Mouse (Mus musculus): Measurements from ENCODE around the gene Fgd5. TPM values are rescaled to one million over a fixed set of nuclear protein-coding genes. Genes with fewer than 3 reads are reported as not detected.

Gene Fgd5
- total and polyA plus RNA-seq, 2 experiments from 2014 or later: 8.1 to 13.8 TPM

- Histone ChIP-seq H3K4me1 (ENCODE audit: insufficient read depth, low read length) (peaks cover 5% of the 10 kb centered on the region; the same call in 1 of the 2 replicates), H3K4me3 (ENCODE audit: low read depth, low read length) (no peak overlapping the region), H3K9ac (replicated peaks; ENCODE audit: low read length, poor library complexity, severe bottlenecking) (no peak overlapping the region), H3K36me3 (ENCODE audit: insufficient read depth, low read length) (no peaks in the 10 kb centered on the region), H3K27me3 (ENCODE audit: insufficient read depth, low read length) (no peaks in the 10 kb centered on the region), H3K27ac (ENCODE audit: low read depth, low read length) (no peak overlapping the region), H3K9me3 (ENCODE audit: low read length) (no peaks in the 10 kb centered on the region), H3K4me2 (ENCODE audit: low read depth, low read length, poor library complexity, severe bottlenecking) (no peak overlapping the region)
- ATAC-seq (ENCODE audit: low FRiP score): no peak
- no peak for DNase-seq (ENCODE audit: low spot score)
- 95% methylated on average over 9 of the region's 9 CpGs for WGBS
- TF ChIP-seq CTCF (IDR thresholded peaks at IDR 0.05): no peak
Measured at GRCm38 (mm10) chr6:92021061-92021460, 42.4 kb downstream of the Fgd5 start.

DNA sequence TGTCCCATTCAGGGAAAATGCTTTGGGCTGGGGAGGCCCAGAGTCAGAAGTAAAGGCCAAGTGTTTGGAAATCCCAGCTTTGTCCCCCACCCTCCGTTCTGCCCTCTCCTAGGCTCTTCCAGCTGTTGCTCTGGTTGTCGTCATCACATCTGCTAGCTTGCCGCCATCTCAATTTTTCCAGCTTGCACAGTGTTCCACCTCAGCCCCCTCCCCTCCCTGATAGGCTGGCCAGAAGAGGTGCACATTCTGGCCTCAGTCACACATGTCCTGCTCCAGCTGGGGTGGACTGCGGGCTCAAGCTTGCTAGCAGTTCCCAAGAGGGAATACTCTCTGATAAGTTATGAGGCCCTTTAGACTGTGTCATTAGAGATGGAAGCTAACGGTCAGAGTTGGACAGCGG is 42.8 kb downstream of the Fgd5 start:
- 85% methylated on average over 6 of the region's 6 CpGs for WGBS
- no peak for TF ChIP-seq CTCF (IDR thresholded peaks at IDR 0.05)
- H3K4me3 ChIP-seq (ENCODE audit: low read depth, low read length): no peak overlapping the region
- H3K4me2 ChIP-seq (ENCODE audit: low read depth, low read length, poor library complexity, severe bottlenecking): no peak overlapping the region
- H3K27me3 ChIP-seq (ENCODE audit: insufficient read depth, low read length): no peaks in the 10 kb centered on the region
- H3K27ac ChIP-seq (ENCODE audit: low read depth, low read length): no peak overlapping the region
- ATAC-seq (ENCODE audit: low FRiP score): no peak
- no peak overlapping the region for H3K9ac ChIP-seq (replicated peaks; ENCODE audit: low read length, poor library complexity, severe bottlenecking)
- H3K9me3 ChIP-seq (ENCODE audit: low read length): no peaks in the 10 kb centered on the region
- DNase-seq (ENCODE audit: low spot score): no peak
- H3K36me3 ChIP-seq (ENCODE audit: insufficient read depth, low read length): no peaks in the 10 kb centered on the region
- peaks cover 3% of the 10 kb centered on the region; the same call in 1 of the 2 replicates for H3K4me1 ChIP-seq (ENCODE audit: insufficient read depth, low read length)

- no peak for TF ChIP-seq CTCF (IDR thresholded peaks at IDR 0.05)
- no peak overlapping the region for H3K4me2 ChIP-seq (ENCODE audit: low read depth, low read length, poor library complexity, severe bottlenecking)
- no peak for ATAC-seq (ENCODE audit: low FRiP score)
- no peak overlapping the region for H3K9ac ChIP-seq (replicated peaks; ENCODE audit: low read length, poor library complexity, severe bottlenecking)
- no peak for DNase-seq (ENCODE audit: low spot score)
- H3K9me3 ChIP-seq (ENCODE audit: low read length): no peaks in the 10 kb centered on the region
- no peaks in the 10 kb centered on the region for H3K27me3 ChIP-seq (ENCODE audit: insufficient read depth, low read length)
- H3K27ac ChIP-seq (ENCODE audit: low read depth, low read length): no peak overlapping the region
- no peaks in the 10 kb centered on the region for H3K36me3 ChIP-seq (ENCODE audit: insufficient read depth, low read length)
- no peaks in the 10 kb centered on the region for H3K4me1 ChIP-seq (ENCODE audit: insufficient read depth, low read length)
- H3K4me3 ChIP-seq (ENCODE audit: low read depth, low read length): no peak overlapping the region
- WGBS: no CpG with 5 or more reads among the region's 1 CpGs
Measured at GRCm38 (mm10) chr6:92025252-92025651, 46.6 kb downstream of the Fgd5 start.

- H3K4me3 ChIP-seq (ENCODE audit: low read depth, low read length): no peak overlapping the region
- no peak for ATAC-seq (ENCODE audit: low FRiP score)
- TF ChIP-seq CTCF (IDR thresholded peaks at IDR 0.05): no peak
- no peak overlapping the region for H3K9ac ChIP-seq (replicated peaks; ENCODE audit: low read length, poor library complexity, severe bottlenecking)
- no peaks in the 10 kb centered on the region for H3K36me3 ChIP-seq (ENCODE audit: insufficient read depth, low read length)
- H3K27me3 ChIP-seq (ENCODE audit: insufficient read depth, low read length): no peaks in the 10 kb centered on the region
- H3K4me2 ChIP-seq (ENCODE audit: low read depth, low read length, poor library complexity, severe bottlenecking): no peak overlapping the region
- 82% methylated on average over 4 of the region's 4 CpGs for WGBS
- DNase-seq (ENCODE audit: low spot score): no peak
- H3K27ac ChIP-seq (ENCODE audit: low read depth, low read length): no peak overlapping the region
- no peaks in the 10 kb centered on the region for H3K4me1 ChIP-seq (ENCODE audit: insufficient read depth, low read length)
- no peaks in the 10 kb centered on the region for H3K9me3 ChIP-seq (ENCODE audit: low read length)
Measured at GRCm38 (mm10) chr6:92027379-92027778, 48.7 kb downstream of the Fgd5 start.

- Histone ChIP-seq H3K27ac (ENCODE audit: low read depth, low read length) (no peak overlapping the region), H3K9me3 (ENCODE audit: low read length) (no peaks in the 10 kb centered on the region), H3K27me3 (ENCODE audit: insufficient read depth, low read length) (no peaks in the 10 kb centered on the region), H3K4me1 (ENCODE audit: insufficient read depth, low read length) (no peaks in the 10 kb centered on the region), H3K9ac (replicated peaks; ENCODE audit: low read length, poor library complexity, severe bottlenecking) (no peak overlapping the region), H3K4me3 (ENCODE audit: low read depth, low read length) (no peak overlapping the region), H3K4me2 (ENCODE audit: low read depth, low read length, poor library complexity, severe bottlenecking) (no peak overlapping the region), H3K36me3 (ENCODE audit: insufficient read depth, low read length) (no peaks in the 10 kb centered on the region)
- DNase-seq (ENCODE audit: low spot score) (no peak), ATAC-seq (ENCODE audit: low FRiP score) (no peak)
- 82% methylated on average over 8 of the region's 8 CpGs for WGBS
- no peak for TF ChIP-seq CTCF (IDR thresholded peaks at IDR 0.05)
Measured at GRCm38 (mm10) chr6:92030646-92031045, 52.0 kb downstream of the Fgd5 start.

GRCm38 (mm10) chr6:92034713-92035112 is 56.0 kb downstream of the Fgd5 start:
- Histone ChIP-seq H3K9me3 (ENCODE audit: low read length) (no peaks in the 10 kb centered on the region), H3K4me1 (ENCODE audit: insufficient read depth, low read length) (no peaks in the 10 kb centered on the region), H3K27me3 (ENCODE audit: insufficient read depth, low read length) (no peaks in the 10 kb centered on the region), H3K27ac (ENCODE audit: low read depth, low read length) (no peak overlapping the region), H3K36me3 (ENCODE audit: insufficient read depth, low read length) (no peaks in the 10 kb centered on the region), H3K4me3 (ENCODE audit: low read depth, low read length) (no peak overlapping the region), H3K4me2 (ENCODE audit: low read depth, low read length, poor library complexity, severe bottlenecking) (no peak overlapping the region), H3K9ac (replicated peaks; ENCODE audit: low read length, poor library complexity, severe bottlenecking) (no peak overlapping the region)
- no peak for TF ChIP-seq CTCF (IDR thresholded peaks at IDR 0.05)
- ATAC-seq (ENCODE audit: low FRiP score): no peak
- 83% methylated on average over 6 of the region's 6 CpGs for WGBS
- DNase-seq (ENCODE audit: low spot score): no peak

Data from midbrain, postnatal 0 days (tissue).